Mouse (Mus musculus) small intestine, adult 2 months (tissue): Measurements from ENCODE around the gene Cipc.

Source experiments
- CTCF ChIP-seq: fragments of 200-500 bp; IDR thresholded peaks from 2 replicates; pipeline ENCODE4 v1.5.1; 2012; ENCODE audit warnings: low read depth, mild to moderate bottlenecking, control low read depth, inconsistent platforms, low read length, moderate library complexity, mixed read lengths; ENCODE audit not compliant: insufficient replicate concordance, insufficient read length; ENCODE audit errors: extremely low read depth
- POLR2A ChIP-seq: fragments of 200-500 bp; IDR thresholded peaks from 2 replicates; pipeline ENCODE4 v1.6.1; 2012; ENCODE audit warnings: low read depth, mild to moderate bottlenecking, control low read depth, inconsistent platforms, low read length, moderate library complexity

DNA sequence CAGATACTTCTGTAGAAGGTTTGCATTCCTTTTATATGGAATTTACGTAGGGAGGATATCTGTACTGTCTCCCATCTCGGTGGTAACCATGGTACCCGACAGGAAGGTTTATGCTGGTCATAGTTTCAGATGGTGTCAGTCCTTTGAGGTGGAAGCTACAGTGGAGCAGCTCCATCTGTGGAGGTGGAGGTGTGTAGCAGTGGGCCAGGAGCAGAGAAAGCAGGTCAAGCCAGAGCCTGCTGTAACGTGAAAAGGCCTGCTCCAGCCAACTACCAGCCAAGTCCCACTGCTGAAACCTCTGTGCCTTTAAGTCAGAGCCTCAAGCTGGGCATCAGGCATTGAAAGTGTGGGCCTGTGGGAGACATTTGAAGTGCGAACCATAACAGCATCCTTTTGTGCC lies 11.7 kb downstream of the Cipc start:
- TF ChIP-seq CTCF (no peak), POLR2A (no peak)
